Mouse (Mus musculus): Measurements from ENCODE around the gene Nupr1. TPM values are rescaled to one million over a fixed set of nuclear protein-coding genes. Genes with fewer than 3 reads are reported as not detected.
A peak's percentile ranks its signal among the peaks of the same experiment; 100 is the strongest.

The Nupr1 gene
- polyA plus RNA-seq, 1 experiment = 37.6 TPM

DNA sequence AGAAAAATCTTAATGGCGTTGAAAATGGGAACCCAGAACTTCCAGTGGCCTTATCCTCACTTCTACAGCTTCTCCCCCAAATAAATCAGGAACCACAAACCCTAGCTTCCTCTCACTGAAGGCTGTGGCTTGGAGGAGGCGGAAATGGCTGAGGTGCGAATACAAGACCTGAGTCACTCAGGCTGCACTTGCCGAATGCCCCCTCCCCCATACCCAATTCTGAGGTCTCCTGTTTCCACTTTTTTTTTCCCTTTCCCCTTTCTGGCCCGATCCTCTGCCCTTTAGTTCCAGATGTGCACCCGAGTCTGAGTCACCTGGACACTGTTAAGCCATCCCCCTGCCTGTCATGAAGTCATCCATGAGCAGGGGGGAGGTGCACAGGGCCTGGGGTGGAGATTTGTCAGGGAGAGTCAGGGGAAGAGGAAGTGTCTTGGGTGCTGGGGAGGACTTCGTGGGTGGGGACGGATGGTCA, 46.1 kb downstream of the Nupr1 start, which contains the start of gene Apobr:
Apobr (plus strand) TSS at position 437 of the 472 bp plus-strand sequence.
- Histone ChIP-seq H3K4me3 (replicated peaks; ENCODE audit: control insufficient read depth, low read depth, low read length) (peak within 1 kb of the TSS; percentile 79), H3K27ac (ENCODE audit: control insufficient read depth, insufficient read depth, low read depth, low read length, poor library complexity) (peak within 1 kb of the TSS; percentile 90), H3K4me1 (ENCODE audit: control insufficient read depth, insufficient read depth, low read length) (no peaks in the 10 kb centered on the region; the same call in 1 of the 2 replicates)
- TF ChIP-seq POLR2A (IDR thresholded peaks at IDR 0.05; ENCODE audit: borderline replicate concordance, control insufficient read depth, low read depth, low read length) (peak; percentile 28; the same call in 1 of the 2 replicates), CTCF (IDR thresholded peaks at IDR 0.05; ENCODE audit: control insufficient read depth, insufficient read depth, low read length) (no peak; the same call in 1 of the 2 replicates)
- 6% methylated on average over 8 of the region's 8 CpGs for WGBS

DNA sequence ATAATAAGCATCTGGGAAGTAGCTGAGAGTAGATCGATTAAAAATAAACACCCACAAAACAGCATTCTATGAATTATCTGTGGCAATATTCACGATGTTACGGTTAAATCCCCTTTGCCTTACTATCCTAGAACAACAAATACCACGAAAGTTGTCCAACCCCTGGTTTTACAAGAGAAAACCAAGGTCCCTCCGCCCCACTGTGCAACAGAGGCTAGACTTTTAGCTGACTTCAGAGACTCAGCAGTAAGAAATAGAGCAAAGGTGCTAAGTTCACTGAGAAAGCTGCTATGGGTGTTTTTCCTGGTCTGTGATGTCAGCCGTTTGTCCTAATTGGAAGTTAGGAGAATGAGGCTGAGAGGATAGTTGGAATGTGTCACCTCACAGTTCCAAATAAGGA, 46.9 kb downstream of the Nupr1 start:
- TF ChIP-seq POLR2A (IDR thresholded peaks at IDR 0.05; ENCODE audit: borderline replicate concordance, control insufficient read depth, low read depth, low read length) (no peak), CTCF (IDR thresholded peaks at IDR 0.05; ENCODE audit: control insufficient read depth, insufficient read depth, low read length) (no peak)
- peak overlapping the region; percentile 90 for H3K27ac ChIP-seq (ENCODE audit: control insufficient read depth, insufficient read depth, low read depth, low read length, poor library complexity)
- WGBS = 7% methylated on average over 6 of the region's 6 CpGs
- peak overlapping the region; percentile 79 for H3K4me3 ChIP-seq (replicated peaks; ENCODE audit: control insufficient read depth, low read depth, low read length)
- H3K4me1 ChIP-seq (ENCODE audit: control insufficient read depth, insufficient read depth, low read length) = no peaks in the 10 kb centered on the region; the same call in 1 of the 2 replicates

DNA sequence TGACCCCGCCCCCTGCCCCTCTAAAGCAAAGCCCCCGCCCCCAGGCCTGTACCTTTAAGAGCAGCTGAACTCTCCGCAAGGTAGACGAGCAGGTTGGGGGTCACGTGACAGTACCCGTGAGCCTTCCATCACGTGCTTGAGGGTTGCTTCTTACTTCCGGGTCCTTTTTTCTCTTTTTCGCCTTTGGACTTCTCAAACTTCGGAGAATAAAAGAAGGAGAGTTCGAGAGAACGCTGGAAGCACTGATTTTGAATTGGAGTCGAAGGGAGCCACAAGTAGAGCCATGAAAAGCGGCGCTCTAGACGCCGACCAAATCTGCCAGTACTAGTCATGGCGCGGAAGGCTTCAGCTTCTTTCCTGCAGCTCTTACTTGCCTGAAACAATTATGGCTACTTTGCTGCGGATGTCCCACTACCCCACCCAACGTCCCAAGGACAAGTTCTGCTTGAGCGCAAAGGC, 47.4 kb downstream of the Nupr1 start:
- H3K4me3 ChIP-seq (replicated peaks; ENCODE audit: control insufficient read depth, low read depth, low read length) = peak overlapping the region; percentile 79
- H3K4me1 ChIP-seq (ENCODE audit: control insufficient read depth, insufficient read depth, low read length) = no peaks in the 10 kb centered on the region; the same call in 1 of the 2 replicates
- H3K27ac ChIP-seq (ENCODE audit: control insufficient read depth, insufficient read depth, low read depth, low read length, poor library complexity) = peak overlapping the region; percentile 75
- WGBS = under 1% methylated on average over 22 of the region's 22 CpGs
- TF ChIP-seq POLR2A (IDR thresholded peaks at IDR 0.05; ENCODE audit: borderline replicate concordance, control insufficient read depth, low read depth, low read length) (no peak; the same call in 1 of the 2 replicates), CTCF (IDR thresholded peaks at IDR 0.05; ENCODE audit: control insufficient read depth, insufficient read depth, low read length) (no peak)

DNA sequence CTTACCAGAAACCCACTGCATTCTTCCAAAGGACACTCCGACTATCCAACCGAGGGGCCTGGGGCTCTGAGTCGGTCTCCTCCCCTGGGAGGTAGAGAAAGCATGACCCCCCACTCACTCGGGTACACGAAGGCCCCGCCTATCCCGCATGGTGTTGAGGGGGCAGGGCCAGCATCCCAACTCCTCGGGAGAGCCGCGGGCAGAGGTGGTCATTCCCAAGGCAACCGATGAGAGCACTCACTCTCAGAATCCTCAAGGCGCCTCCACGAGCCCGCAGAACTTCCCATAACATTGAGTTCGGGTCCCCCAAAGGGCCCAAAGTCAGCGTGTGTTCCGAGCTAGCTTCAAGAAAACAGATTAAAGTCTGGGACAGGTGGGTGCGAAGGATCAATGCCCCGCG, 47.9 kb downstream of the Nupr1 start:
- Histone ChIP-seq H3K4me3 (replicated peaks; ENCODE audit: control insufficient read depth, low read depth, low read length) (peak overlapping the region; percentile 79), H3K27ac (ENCODE audit: control insufficient read depth, insufficient read depth, low read depth, low read length, poor library complexity) (no peak overlapping the region), H3K4me1 (ENCODE audit: control insufficient read depth, insufficient read depth, low read length) (no peaks in the 10 kb centered on the region; the same call in 1 of the 2 replicates)
- TF ChIP-seq CTCF (IDR thresholded peaks at IDR 0.05; ENCODE audit: control insufficient read depth, insufficient read depth, low read length) = no peak
- TF ChIP-seq POLR2A (IDR thresholded peaks at IDR 0.05; ENCODE audit: borderline replicate concordance, control insufficient read depth, low read depth, low read length) = no peak
- 20% methylated on average over 20 of the region's 20 CpGs for WGBS

DNA sequence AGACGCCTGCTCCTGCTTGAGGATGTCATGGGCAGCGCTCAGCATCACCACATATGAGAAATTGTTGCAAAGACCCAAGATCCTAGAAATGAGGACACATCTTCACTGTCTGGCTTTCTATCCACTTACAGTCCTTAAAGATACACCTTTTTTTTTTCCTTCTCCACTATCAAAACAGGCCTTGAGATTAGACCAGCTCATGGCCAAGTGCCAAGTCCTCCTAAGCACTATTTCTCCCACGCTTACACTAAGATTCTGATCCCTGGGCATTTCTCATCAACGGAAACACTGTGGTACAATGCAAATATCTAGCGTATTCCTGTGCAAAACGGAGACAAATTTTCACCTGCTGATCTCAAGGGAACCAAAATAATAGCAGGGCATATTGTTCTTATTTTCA, 49.0 kb downstream of the Nupr1 start:
- no peak overlapping the region for H3K4me3 ChIP-seq (replicated peaks; ENCODE audit: control insufficient read depth, low read depth, low read length)
- no peak overlapping the region for H3K27ac ChIP-seq (ENCODE audit: control insufficient read depth, insufficient read depth, low read depth, low read length, poor library complexity)
- 80% methylated on average over 6 of the region's 6 CpGs for WGBS
- H3K4me1 ChIP-seq (ENCODE audit: control insufficient read depth, insufficient read depth, low read length) = no peaks in the 10 kb centered on the region; the same call in 1 of the 2 replicates
- TF ChIP-seq CTCF (IDR thresholded peaks at IDR 0.05; ENCODE audit: control insufficient read depth, insufficient read depth, low read length) (no peak), POLR2A (IDR thresholded peaks at IDR 0.05; ENCODE audit: borderline replicate concordance, control insufficient read depth, low read depth, low read length) (no peak)

DNA sequence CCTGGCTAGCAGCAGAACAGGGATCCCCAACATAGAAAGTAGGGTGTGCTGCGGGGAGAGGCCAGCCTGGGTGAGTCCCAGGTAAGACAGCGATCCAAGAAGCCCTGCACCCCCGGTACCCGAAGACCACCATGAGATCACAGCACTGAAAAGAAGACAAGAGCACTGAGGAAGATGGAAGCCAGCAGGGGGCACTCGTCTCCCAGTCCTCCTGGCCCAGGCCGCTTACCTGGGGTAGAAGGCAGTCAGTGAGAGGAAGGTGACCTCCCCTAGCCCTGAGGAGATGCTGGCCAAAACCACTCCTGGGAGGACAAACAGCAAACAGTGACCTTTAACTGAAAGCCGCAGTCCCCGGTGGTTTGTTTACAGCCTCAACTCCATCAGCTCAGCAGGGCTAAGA, 51.5 kb downstream of the Nupr1 start:
- Histone ChIP-seq H3K4me1 (ENCODE audit: control insufficient read depth, insufficient read depth, low read length) (no peaks in the 10 kb centered on the region), H3K27ac (ENCODE audit: control insufficient read depth, insufficient read depth, low read depth, low read length, poor library complexity) (no peak overlapping the region), H3K4me3 (replicated peaks; ENCODE audit: control insufficient read depth, low read depth, low read length) (no peak overlapping the region)
- 71% methylated on average over 8 of the region's 8 CpGs for WGBS
- TF ChIP-seq CTCF (IDR thresholded peaks at IDR 0.05; ENCODE audit: control insufficient read depth, insufficient read depth, low read length) = peak; percentile 66
- TF ChIP-seq POLR2A (IDR thresholded peaks at IDR 0.05; ENCODE audit: borderline replicate concordance, control insufficient read depth, low read depth, low read length) = no peak

DNA sequence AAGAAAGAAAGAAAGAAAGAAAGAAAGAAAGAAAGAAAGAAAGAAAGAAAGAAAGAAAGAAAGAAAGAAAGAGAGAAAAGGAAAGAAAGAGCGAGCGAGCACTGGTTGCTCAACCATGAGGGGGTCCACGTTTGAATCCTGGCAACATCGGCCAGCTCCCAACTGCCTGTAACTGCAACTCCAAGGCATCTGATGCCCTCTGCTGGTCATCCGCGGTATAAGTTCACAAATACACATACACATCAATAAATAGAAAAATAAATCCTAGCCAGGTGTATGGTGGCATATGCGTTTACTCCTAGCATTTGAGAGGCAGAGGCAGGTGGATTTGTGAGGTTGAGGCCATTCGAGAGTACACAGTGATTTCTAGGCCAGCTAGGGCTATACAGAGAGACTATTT, 53.7 kb downstream of the Nupr1 start:
- WGBS = 53% methylated on average over 8 of the region's 8 CpGs
- H3K4me3 ChIP-seq (replicated peaks; ENCODE audit: control insufficient read depth, low read depth, low read length) = no peak overlapping the region
- TF ChIP-seq POLR2A (IDR thresholded peaks at IDR 0.05; ENCODE audit: borderline replicate concordance, control insufficient read depth, low read depth, low read length) (no peak), CTCF (IDR thresholded peaks at IDR 0.05; ENCODE audit: control insufficient read depth, insufficient read depth, low read length) (peak; percentile 67)
- no peaks in the 10 kb centered on the region for H3K4me1 ChIP-seq (ENCODE audit: control insufficient read depth, insufficient read depth, low read length)
- H3K27ac ChIP-seq (ENCODE audit: control insufficient read depth, insufficient read depth, low read depth, low read length, poor library complexity) = no peak overlapping the region

Other genes with a start within 250 kb of the Nupr1 start
- 11.1 and 15.1 TPM in 2 replicates for gene Nfatc2ip, start 234.1 kb downstream of the Nupr1 start, polyA plus RNA-seq (2011; ENCODE audit: insufficient read depth, insufficient read length, low replicate concordance, missing spikeins)
- gene Cd19, start 216.0 kb downstream of the Nupr1 start, polyA plus RNA-seq (2011; ENCODE audit: insufficient read depth, insufficient read length, low replicate concordance, missing spikeins) = 62.1 and 196 TPM in 2 replicates
- gene Rabep2, start 202.1 kb downstream of the Nupr1 start, polyA plus RNA-seq (2011; ENCODE audit: insufficient read depth, insufficient read length, low replicate concordance, missing spikeins) = 10.7 and 28.6 TPM in 2 replicates
- 12.0 and 13.4 TPM in 2 replicates for gene Atp2a1, start 167.8 kb downstream of the Nupr1 start, polyA plus RNA-seq (2011; ENCODE audit: insufficient read depth, insufficient read length, low replicate concordance, missing spikeins)
- 34.4 and 95.0 TPM in 2 replicates for gene Sh2b1, start 155.4 kb downstream of the Nupr1 start, polyA plus RNA-seq (2011; ENCODE audit: insufficient read depth, insufficient read length, low replicate concordance, missing spikeins)
- gene Tufm, start 143.5 kb downstream of the Nupr1 start, polyA plus RNA-seq (2011; ENCODE audit: insufficient read depth, insufficient read length, low replicate concordance, missing spikeins) = 16.7 and 36.3 TPM in 2 replicates
- 78.5 and 156 TPM in 2 replicates for gene Atxn2l, start 127.4 kb downstream of the Nupr1 start, polyA plus RNA-seq (2011; ENCODE audit: insufficient read depth, insufficient read length, low replicate concordance, missing spikeins)
- 52.3 and 90.2 TPM in 2 replicates for gene Eif3c, start 64.5 kb downstream of the Nupr1 start, polyA plus RNA-seq (2011; ENCODE audit: insufficient read depth, insufficient read length, low replicate concordance, missing spikeins)
- 21.2 and 45.7 TPM in 2 replicates for gene Apobr, start 45.9 kb downstream of the Nupr1 start, polyA plus RNA-seq (2011; ENCODE audit: insufficient read depth, insufficient read length, low replicate concordance, missing spikeins)
- gene Cln3, start 45.0 kb downstream of the Nupr1 start, polyA plus RNA-seq (2011; ENCODE audit: insufficient read depth, insufficient read length, low replicate concordance, missing spikeins) = 98.2 and 269 TPM in 2 replicates
- gene Il27, start 35.9 kb downstream of the Nupr1 start, polyA plus RNA-seq (2011; ENCODE audit: insufficient read depth, insufficient read length, low replicate concordance, missing spikeins) = 1.9 and 6.0 TPM in 2 replicates
- 25.8 and 27.0 TPM in 2 replicates for gene Sgf29, start 18.4 kb upstream of the Nupr1 start, polyA plus RNA-seq (2011; ENCODE audit: insufficient read depth, insufficient read length, low replicate concordance, missing spikeins)
- 14.2 and 34.1 TPM in 2 replicates for gene Sult1a1, start 45.6 kb upstream of the Nupr1 start, polyA plus RNA-seq (2011; ENCODE audit: insufficient read depth, insufficient read length, low replicate concordance, missing spikeins)
- gene Bola2, start 64.5 kb upstream of the Nupr1 start, polyA plus RNA-seq (2011; ENCODE audit: insufficient read depth, insufficient read length, low replicate concordance, missing spikeins) = 77.8 and 182 TPM in 2 replicates
- 5.0 and 11.1 TPM in 2 replicates for gene Slx1b, start 64.9 kb upstream of the Nupr1 start, polyA plus RNA-seq (2011; ENCODE audit: insufficient read depth, insufficient read length, low replicate concordance, missing spikeins)
- 370 and 776 TPM in 2 replicates for gene Coro1a, start 76.9 kb upstream of the Nupr1 start, polyA plus RNA-seq (2011; ENCODE audit: insufficient read depth, insufficient read length, low replicate concordance, missing spikeins)
- 78.4 and 117 TPM in 2 replicates for gene Mapk3, start 128.7 kb upstream of the Nupr1 start, polyA plus RNA-seq (2011; ENCODE audit: insufficient read depth, insufficient read length, low replicate concordance, missing spikeins)
- gene Gdpd3, start 135.5 kb upstream of the Nupr1 start, polyA plus RNA-seq (2011; ENCODE audit: insufficient read depth, insufficient read length, low replicate concordance, missing spikeins) = 20.1 and 40.1 TPM in 2 replicates
- 236 and 411 TPM in 2 replicates for gene Ypel3, start 146.1 kb upstream of the Nupr1 start, polyA plus RNA-seq (2011; ENCODE audit: insufficient read depth, insufficient read length, low replicate concordance, missing spikeins)
- 7.5 and 13.7 TPM in 2 replicates for gene Tbx6, start 150.6 kb upstream of the Nupr1 start, polyA plus RNA-seq (2011; ENCODE audit: insufficient read depth, insufficient read length, low replicate concordance, missing spikeins)
- 90.6 and 130 TPM in 2 replicates for gene Ppp4c, start 161.6 kb upstream of the Nupr1 start, polyA plus RNA-seq (2011; ENCODE audit: insufficient read depth, insufficient read length, low replicate concordance, missing spikeins)
- 1.9 TPM in 1 of 2 replicates, not detected in the other for gene Fam57b, start 166.8 kb upstream of the Nupr1 start, polyA plus RNA-seq (2011; ENCODE audit: insufficient read depth, insufficient read length, low replicate concordance, missing spikeins)
- not detected in 2 replicates for gene 4930451I11Rik, start 200.8 kb upstream of the Nupr1 start, polyA plus RNA-seq (2011; ENCODE audit: insufficient read depth, insufficient read length, low replicate concordance, missing spikeins)
- gene Doc2a, start 216.6 kb upstream of the Nupr1 start, polyA plus RNA-seq (2011; ENCODE audit: insufficient read depth, insufficient read length, low replicate concordance, missing spikeins) = not detected in 2 replicates
- 77.2 and 107 TPM in 2 replicates for gene Hirip3, start 231.1 kb upstream of the Nupr1 start, polyA plus RNA-seq (2011; ENCODE audit: insufficient read depth, insufficient read length, low replicate concordance, missing spikeins)
- 38.1 and 59.7 TPM in 2 replicates for gene Ino80e, start 231.5 kb upstream of the Nupr1 start, polyA plus RNA-seq (2011; ENCODE audit: insufficient read depth, insufficient read length, low replicate concordance, missing spikeins)

All from bone marrow, adult 2 months (tissue).